Mouse (Mus musculus): ENCODE measurements around the gene Lhx2. TPM values are rescaled to one million over a fixed set of nuclear protein-coding genes. Genes with fewer than 3 reads are reported as not detected.

The Lhx2 gene
- polyA plus RNA-seq, 1 experiment from 2014 or later, result 47.3 TPM

DNA sequence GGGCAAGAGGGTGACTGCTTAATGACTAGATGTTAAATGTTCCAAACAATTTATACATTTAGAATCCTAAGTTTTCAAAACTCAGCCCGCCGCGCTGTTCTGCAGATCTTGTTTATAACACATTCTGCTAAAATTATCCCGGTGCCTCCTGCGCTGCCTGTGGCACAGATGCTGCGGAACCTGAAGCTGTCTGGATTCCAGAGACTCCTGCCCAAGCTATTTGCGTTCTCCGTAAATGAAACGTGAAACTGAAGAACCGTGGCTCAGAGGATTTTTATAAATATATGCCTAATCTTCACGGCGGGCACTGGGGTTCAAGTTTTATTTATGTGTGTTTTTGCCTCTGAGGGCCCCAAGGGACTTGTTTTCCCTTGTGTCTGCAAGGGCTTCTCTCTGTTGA lies 64.2 kb downstream of the Lhx2 start:
- H3K9ac ChIP-seq, result no peak overlapping the region
- no peaks in the 10 kb centered on the region for H3K27me3 ChIP-seq (replicated peaks)
- H3K4me2 ChIP-seq, result no peak overlapping the region
- no peak overlapping the region for H3K4me3 ChIP-seq
- H3K27ac ChIP-seq, result no peak overlapping the region
- 78% methylated on average over 12 of the region's 12 CpGs for WGBS
- ATAC-seq (replicated peaks), result no peak
- peaks cover 11% of the 10 kb centered on the region; the same call in 1 of the 2 replicates for H3K4me1 ChIP-seq
- H3K9me3 ChIP-seq, result no peaks in the 10 kb centered on the region
- no peaks in the 10 kb centered on the region for H3K36me3 ChIP-seq (replicated peaks)

DNA sequence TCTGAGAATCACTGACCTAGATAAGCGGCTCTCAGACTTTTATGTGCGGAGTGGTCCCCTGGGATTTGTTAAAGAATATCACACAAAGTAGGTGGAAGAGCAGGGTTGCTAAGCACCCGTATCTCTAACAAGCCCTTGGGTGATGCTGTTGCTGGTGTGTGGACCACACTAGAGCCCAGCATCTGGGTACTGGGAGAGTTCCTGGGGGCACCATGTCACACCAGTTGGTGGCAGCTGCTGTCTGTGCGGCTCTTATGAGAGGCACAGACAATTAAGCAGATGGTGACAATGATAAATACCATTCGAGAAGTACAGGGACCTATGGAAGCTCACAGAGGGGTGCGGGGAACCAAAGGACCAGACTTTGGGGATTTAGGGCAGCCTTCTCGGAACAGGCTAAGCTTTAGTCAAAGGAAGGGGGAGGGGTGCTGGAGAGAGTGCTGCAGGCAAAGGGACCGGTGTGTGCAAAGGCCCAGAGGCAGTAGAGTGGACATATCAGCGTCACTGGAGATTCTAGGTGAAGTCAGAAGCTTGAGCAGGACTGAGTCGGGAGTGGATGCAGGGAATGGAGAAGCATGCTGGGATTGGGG lies 65.0 kb downstream of the Lhx2 start:
- peaks cover 11% of the 10 kb centered on the region; the same call in 1 of the 2 replicates for H3K4me1 ChIP-seq
- H3K4me3 ChIP-seq, result no peak overlapping the region
- no peak overlapping the region for H3K9ac ChIP-seq
- ATAC-seq (replicated peaks), result peak; percentile 32; the same call in 1 of the 2 replicates
- no peak overlapping the region for H3K27ac ChIP-seq
- H3K27me3 ChIP-seq (replicated peaks), result no peaks in the 10 kb centered on the region
- H3K36me3 ChIP-seq (replicated peaks), result no peaks in the 10 kb centered on the region
- H3K4me2 ChIP-seq, result no peak overlapping the region
- no peaks in the 10 kb centered on the region for H3K9me3 ChIP-seq
- 44% methylated on average over 10 of the region's 10 CpGs for WGBS

GRCm38 (mm10) chr2:38405356-38405755 lies 66.3 kb downstream of the Lhx2 start:
- Histone ChIP-seq H3K27me3 (replicated peaks) (no peaks in the 10 kb centered on the region), H3K9ac (no peak overlapping the region), H3K4me1 (peaks cover 11% of the 10 kb centered on the region; the same call in 1 of the 2 replicates), H3K4me3 (no peak overlapping the region), H3K27ac (no peak overlapping the region), H3K4me2 (no peak overlapping the region), H3K9me3 (no peaks in the 10 kb centered on the region), H3K36me3 (replicated peaks) (no peaks in the 10 kb centered on the region)
- ATAC-seq (replicated peaks), result no peak
- 89% methylated on average over 4 of the region's 4 CpGs for WGBS

DNA sequence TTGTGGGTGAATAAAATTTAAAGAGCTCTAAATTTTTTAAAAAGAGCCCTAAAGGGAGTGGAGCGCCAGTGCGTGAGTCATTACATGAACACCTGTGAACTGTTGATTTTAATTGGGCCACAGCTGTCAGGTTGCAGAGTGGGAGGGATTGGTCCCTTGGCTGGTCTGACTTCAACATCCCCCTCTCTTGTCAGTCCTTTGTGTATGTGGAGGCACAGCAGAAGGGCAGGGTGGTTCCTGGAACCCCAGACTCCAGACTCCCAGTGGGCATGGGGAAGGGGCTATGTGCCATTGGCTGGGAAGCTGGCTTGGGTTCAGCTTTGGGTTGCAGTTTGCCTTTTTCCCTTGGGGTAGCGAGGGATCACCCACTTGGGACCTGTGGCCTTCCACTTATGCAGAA lies 70.2 kb downstream of the Lhx2 start:
- Histone ChIP-seq H3K4me2 (no peak overlapping the region), H3K27ac (no peak overlapping the region), H3K36me3 (replicated peaks) (no peaks in the 10 kb centered on the region), H3K4me1 (peaks cover 10% of the 10 kb centered on the region; the same call in 1 of the 2 replicates), H3K4me3 (no peak overlapping the region), H3K9me3 (no peaks in the 10 kb centered on the region), H3K27me3 (replicated peaks) (no peaks in the 10 kb centered on the region), H3K9ac (no peak overlapping the region)
- WGBS, result 73% methylated on average over 3 of the region's 3 CpGs
- ATAC-seq (replicated peaks), result no peak

DNA sequence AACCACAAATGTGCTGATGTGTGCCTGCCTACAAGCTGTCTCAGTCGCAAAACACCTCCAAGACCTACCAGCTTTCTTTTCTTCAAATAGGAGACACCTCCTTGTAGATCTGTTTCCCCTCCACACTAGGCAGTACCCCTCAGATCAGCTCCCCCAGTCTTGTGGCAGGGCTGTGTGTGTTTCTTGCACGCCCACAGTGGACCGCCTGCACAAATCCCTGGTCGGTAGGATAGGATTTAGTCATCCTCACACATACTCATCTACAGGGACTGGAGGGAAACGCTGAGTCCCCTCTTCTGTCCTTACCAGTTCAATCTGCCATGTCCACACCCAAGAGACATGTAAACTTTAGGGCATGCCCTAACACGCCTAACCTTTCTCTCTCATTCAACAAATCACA lies 71.1 kb downstream of the Lhx2 start:
- ATAC-seq (replicated peaks), result no peak
- H3K4me1 ChIP-seq, result peaks cover 10% of the 10 kb centered on the region; the same call in 1 of the 2 replicates
- no peak overlapping the region for H3K27ac ChIP-seq
- H3K4me2 ChIP-seq, result no peak overlapping the region
- no peaks in the 10 kb centered on the region for H3K36me3 ChIP-seq (replicated peaks)
- no peak overlapping the region for H3K4me3 ChIP-seq
- no peak overlapping the region for H3K9ac ChIP-seq
- H3K9me3 ChIP-seq, result no peaks in the 10 kb centered on the region
- WGBS, result 93% methylated on average over 6 of the region's 6 CpGs
- no peaks in the 10 kb centered on the region for H3K27me3 ChIP-seq (replicated peaks)

GRCm38 (mm10) chr2:38412599-38413177 lies 73.6 kb downstream of the Lhx2 start:
- no peaks in the 10 kb centered on the region for H3K36me3 ChIP-seq (replicated peaks)
- no peak for ATAC-seq (replicated peaks)
- no peak overlapping the region for H3K27ac ChIP-seq
- no peaks in the 10 kb centered on the region for H3K27me3 ChIP-seq (replicated peaks)
- H3K4me3 ChIP-seq, result no peak overlapping the region
- WGBS, result 23% methylated on average over 11 of the region's 11 CpGs
- H3K9me3 ChIP-seq, result no peaks in the 10 kb centered on the region
- H3K4me1 ChIP-seq, result peaks cover 6% of the 10 kb centered on the region; the same call in 1 of the 2 replicates
- H3K9ac ChIP-seq, result no peak overlapping the region
- no peak overlapping the region for H3K4me2 ChIP-seq

DNA sequence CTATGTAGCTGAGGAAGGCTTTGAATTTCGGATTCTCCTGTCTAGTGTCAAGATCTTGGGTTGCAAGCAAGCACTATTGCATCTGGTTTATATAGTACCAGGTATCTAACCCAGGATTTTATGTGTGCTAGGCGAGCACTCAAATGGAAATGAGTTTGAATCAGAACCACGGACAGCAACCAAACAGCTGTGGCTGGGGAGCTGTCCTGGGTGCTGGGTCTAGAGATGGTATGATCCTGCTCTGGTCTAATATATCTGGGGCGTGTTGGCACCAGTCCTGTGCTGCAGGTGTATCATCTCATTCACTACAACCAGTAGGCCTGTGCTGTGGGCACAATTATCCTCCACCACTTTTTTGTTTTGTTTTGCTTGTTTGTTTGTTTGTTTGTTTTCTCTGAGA lies 78.9 kb downstream of the Lhx2 start:
- Histone ChIP-seq H3K36me3 (replicated peaks) (no peaks in the 10 kb centered on the region), H3K27ac (no peak overlapping the region), H3K9me3 (no peaks in the 10 kb centered on the region), H3K9ac (no peak overlapping the region), H3K4me1 (0 out of 2 replicates have a peak, but pooled peaks cover under 1% of the 10 kb centered on the region), H3K4me2 (no peak overlapping the region), H3K27me3 (replicated peaks) (no peaks in the 10 kb centered on the region), H3K4me3 (no peak overlapping the region)
- no peak for ATAC-seq (replicated peaks)
- 26% methylated on average over 4 of the region's 4 CpGs for WGBS

Other genes starting within 250 kb of the Lhx2 start
- 25.5 and 26.1 TPM in 2 replicates for gene Dennd1a, start 51.9 kb upstream of the Lhx2 start, polyA plus RNA-seq (2015; fragmentation: Nextera tagmentation; extraction: Ambion mirVana)
- gene Nek6, start 172.4 kb downstream of the Lhx2 start, polyA plus RNA-seq (2015; fragmentation: Nextera tagmentation; extraction: Ambion mirVana), result 56.0 and 66.1 TPM in 2 replicates